Mouse (Mus musculus): ENCODE measurements around the gene Pola2.

Pola2 gene

GRCm38 (mm10) chr19:5965280-5965679, 1.3 kb upstream of the Pola2 start:
- DNase-seq (ENCODE audit: low read depth) = peak; percentile 62

DNA sequence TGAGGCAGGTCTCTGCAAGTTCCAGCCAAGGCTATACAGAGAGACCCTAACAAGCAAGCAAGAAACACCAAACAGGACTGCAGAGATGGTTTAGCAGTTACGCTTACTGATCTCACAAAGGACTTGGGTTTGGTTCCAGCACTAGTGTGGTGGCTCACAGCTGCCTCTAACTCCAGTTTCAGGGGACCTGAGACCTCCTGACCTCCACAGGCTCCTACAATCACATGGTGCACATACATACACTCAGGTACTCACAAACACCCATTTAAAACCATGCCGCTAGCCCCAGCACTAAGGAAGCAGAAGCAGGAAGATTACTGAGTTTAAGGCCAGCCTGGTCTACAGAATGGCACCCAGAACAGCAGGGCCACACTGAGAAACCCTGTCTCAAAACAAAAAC, 802 bp upstream of the Pola2 start:
- DNase-seq (ENCODE audit: low read depth) = no peak

DNA sequence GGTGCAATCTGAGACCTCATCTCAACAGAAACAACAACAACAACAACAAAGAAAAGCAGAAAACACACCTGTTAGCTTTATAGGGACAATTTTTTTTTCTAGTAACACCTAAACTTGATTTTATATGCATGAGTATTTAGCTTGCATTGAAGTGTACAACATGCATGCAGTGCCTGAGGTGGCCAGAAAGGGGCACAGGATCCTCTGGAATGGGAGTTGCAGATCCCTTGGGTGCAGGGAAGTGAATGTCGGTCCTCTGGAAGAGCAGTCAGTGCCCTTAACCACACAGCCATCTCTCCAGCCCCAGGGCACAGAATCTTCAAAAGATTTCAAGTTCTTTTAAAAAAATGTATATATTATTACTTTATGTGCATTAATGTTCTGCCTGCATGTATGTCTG, 1.4 kb downstream of the Pola2 start:
- no peak for DNase-seq (ENCODE audit: low read depth)

DNA sequence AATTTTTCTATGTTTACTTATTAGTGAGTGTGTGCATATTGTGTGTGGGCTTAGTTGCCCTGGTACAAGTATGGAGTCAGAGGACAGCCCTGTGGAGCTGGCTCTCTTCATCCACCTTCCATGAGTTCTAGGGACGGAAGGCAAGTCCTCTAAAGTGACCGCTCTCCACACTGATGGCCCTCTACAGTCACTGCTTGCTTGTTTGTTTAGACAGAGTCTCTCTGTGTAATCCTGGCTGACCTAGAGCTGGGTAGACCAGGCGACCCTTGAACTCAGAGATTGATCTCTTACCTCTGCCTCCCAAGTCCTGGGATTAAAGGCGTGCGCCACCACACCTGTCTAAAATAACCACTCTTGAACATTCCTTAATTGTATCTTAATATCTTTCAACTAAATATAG, 6.6 kb downstream of the Pola2 start:
- DNase-seq (ENCODE audit: low read depth) = no peak

GRCm38 (mm10) chr19:5956685-5957084, 7.3 kb downstream of the Pola2 start:
- peak; percentile 73 for DNase-seq (ENCODE audit: low read depth)

DNA sequence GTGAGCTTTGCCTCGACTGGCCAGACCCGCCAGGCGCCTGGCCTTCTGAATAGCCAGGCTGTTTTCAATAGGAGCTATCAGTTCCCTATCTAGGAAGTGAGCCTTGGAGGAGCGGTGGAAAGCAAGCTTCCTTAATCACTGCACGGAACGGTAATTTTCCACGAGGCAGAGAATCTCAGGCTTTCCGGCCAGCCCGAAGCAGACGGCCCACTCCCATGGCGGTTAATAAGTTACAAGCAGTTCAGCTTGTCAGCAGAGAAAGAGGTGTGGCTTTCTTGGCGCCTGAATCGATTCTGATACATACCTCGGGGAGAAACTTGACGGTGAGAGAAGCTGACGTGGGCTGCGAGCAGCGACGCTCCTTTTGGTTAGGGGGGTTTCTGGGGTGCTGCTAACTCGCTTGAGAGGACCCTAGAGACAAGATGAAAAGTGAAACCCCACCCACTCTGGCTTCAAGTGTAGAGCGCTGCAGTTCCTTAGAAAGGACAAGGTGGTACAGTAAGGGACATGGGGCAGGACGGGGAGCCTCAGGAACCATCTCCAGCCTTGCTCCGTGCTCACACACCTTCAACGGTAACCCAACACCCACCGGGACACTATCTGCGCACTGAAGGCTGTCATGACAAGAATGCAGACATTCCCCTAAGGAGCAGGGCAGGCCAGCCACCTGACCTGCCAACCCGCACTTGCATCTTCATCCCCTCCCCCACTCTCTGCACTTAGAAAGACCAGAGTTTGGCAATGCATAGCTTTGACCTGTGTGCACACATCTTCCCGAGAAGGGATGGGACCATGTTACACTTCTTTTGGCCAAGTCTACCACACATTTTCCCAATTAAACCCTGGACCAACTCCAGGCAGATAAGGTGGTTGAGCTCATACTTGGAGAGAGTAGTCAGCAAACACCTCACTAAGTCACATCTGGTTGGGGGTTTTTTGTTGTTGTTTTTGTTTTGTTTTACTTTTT, 8.0 kb downstream of the Pola2 start:
- no peak for DNase-seq (ENCODE audit: low read depth)

GRCm38 (mm10) chr19:5954936-5955335, 9.1 kb downstream of the Pola2 start:
- no peak for DNase-seq (ENCODE audit: low read depth)

- no peak for DNase-seq (ENCODE audit: low read depth)
Measured at GRCm38 (mm10) chr19:5954031-5954710, 9.8 kb downstream of the Pola2 start.

DNA sequence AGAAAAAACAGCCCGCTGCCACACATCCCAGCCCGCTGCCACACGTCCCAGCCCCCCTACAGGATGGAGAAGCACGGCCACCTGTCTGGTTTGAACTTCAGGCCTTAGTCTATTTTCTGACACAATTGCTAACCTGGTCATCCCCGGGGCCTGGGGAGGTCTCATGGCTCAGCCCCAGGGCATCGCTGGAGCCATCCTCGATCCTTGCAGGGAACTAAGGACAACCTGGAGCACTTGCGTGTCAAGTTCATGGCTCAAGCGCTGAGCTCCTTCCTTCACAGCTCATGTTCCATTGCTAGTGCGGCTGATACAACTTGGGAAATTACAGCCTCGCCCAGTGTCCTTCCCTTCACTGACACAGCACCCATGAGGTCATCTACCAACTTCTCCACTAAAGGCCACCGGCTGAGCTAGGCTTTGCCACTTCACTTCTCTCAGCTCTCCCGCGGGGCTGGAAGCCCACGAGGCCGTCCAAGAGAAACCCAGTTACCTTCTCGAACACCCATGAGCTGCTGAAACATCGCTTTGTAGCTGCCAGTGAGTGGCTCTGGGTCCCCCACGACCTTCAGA, 10.7 kb downstream of the Pola2 start:
- no peak for DNase-seq (ENCODE audit: low read depth)

- no peak for DNase-seq (ENCODE audit: low read depth)
Measured at GRCm38 (mm10) chr19:5952071-5952691, 11.8 kb downstream of the Pola2 start.

DNA sequence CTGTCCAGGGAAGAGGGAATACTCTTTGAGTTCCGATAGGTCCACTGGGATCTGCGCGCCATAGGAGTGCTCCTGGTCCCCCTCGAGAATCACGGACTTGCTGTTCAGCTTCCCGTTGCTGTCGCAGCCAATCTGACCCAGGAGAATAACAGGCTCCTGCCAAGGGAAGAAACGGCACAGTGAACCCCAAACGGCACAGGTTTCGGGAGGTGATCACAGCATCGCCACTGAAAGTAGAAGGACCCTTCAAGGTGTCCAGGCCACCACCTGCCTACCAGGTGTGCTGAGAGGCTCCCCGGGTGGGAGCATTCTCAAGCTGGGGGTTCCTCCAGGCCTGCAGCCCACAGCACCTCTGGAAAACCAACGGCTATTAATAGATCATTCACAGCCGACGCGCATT, 12.4 kb downstream of the Pola2 start:
- DNase-seq (ENCODE audit: low read depth) = no peak

DNA sequence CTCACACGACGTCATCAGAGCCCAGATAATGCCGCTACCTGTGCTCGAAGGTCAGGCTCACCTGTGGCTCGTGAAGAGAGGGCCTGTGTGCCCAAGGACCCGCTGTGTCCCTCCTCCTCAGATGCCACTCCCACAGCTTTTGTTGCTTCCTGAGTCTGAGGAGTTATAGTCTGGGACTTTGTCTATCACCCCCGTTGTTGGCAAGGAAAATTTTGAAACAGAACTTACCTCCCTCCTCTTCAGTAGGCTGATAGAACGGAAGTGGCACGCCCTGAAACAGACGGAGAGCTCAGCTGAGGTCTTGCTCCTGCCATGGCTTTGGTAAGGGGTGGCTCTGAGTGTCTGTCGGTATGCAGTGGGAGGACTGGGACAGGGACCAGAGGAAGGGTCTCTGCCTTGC, 13.8 kb downstream of the Pola2 start:
- DNase-seq (ENCODE audit: low read depth) = no peak

GRCm38 (mm10) chr19:5945891-5946290, 18.1 kb downstream of the Pola2 start:
- no peak for DNase-seq (ENCODE audit: low read depth)

DNA sequence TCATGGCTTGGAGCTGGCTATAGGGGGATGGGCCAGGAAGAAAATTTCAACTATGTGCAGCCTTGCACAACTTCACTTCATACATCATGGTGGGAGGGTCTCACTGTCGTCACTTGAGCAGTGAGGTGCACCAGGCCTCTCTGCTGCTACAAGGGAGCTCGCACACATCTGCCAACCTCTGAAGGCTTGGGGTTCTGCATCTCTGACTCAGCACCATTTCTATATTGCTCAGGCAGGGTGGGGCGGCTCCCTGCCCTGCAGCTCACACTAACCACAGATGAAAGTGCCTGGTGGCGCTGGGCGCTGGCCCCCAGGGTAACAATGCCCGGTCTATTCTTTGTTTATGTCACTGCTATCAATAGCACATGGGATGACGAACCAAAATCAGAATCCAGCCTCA, 19.0 kb downstream of the Pola2 start:
- DNase-seq (ENCODE audit: low read depth) = no peak

- DNase-seq (ENCODE audit: low read depth) = no peak
Measured at GRCm38 (mm10) chr19:5944145-5944544, 19.9 kb downstream of the Pola2 start.

- no peak for DNase-seq (ENCODE audit: low read depth)
Measured at GRCm38 (mm10) chr19:5943404-5943803, 20.6 kb downstream of the Pola2 start.

DNA sequence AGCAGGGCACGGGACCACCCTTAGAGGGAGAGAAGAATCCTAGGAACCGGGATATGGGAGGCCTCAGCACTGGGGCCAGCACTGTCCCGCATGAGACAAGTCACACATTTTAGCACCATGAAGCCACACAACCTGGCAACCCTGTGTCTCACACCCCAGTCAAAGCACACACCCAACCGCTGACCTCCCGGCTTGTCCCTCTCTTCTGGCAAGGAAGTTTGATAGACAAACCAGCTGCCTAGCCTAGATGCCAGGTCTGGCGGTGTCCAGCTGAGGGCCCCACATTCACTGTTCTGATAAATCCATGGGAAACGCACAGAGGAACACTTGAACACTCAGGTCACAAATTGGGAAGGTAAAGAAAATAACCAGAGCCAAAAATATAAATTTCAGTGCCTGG, 21.4 kb downstream of the Pola2 start:
- no peak for DNase-seq (ENCODE audit: low read depth)

DNA sequence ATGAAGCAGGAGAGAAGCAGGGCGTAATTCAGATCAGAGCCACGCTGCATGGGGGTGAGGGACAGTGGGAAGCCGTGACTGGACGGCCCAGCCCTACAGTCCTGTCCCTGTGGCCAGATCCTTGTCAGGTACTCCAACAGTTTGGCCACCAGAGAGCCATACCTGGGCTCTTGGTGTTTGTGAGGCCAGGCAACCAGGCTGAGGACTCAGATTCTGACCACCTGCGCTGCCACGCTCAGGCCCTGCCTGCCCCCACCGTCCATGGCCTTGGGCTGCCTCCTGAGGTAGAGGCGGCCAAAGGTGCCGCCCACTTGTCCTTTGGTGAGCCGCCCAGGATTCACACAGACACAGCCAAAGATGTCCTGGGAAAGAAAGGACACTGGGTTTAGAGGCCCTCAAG, 23.3 kb downstream of the Pola2 start:
- DNase-seq (ENCODE audit: low read depth) = no peak

GRCm38 (mm10) chr19:5940173-5940572, 23.8 kb downstream of the Pola2 start:
- DNase-seq (ENCODE audit: low read depth) = peak; percentile 94

- DNase-seq (ENCODE audit: low read depth) = no peak
Measured at GRCm38 (mm10) chr19:5939715-5940114, 24.3 kb downstream of the Pola2 start.

DNA sequence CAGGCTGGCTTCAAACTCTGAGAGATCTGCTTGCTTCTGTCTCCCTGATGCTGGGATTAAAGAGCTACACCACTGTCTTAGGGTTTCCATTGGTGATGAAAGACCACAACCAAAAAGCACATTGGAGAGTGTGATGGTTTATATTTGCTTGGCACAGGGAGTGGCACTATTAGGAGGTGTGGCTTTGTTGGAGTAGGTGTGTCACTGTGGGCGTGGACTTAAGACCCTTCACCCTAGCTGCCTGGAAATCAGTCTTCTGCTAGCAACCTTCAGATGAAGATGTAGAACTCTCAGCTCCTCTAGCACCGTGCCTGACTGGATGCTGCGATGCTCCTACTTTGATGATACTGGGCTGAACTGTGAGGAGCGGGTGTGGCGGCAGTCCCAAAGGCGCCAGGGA, 25.5 kb downstream of the Pola2 start:
- no peak for DNase-seq (ENCODE audit: low read depth)

DNA sequence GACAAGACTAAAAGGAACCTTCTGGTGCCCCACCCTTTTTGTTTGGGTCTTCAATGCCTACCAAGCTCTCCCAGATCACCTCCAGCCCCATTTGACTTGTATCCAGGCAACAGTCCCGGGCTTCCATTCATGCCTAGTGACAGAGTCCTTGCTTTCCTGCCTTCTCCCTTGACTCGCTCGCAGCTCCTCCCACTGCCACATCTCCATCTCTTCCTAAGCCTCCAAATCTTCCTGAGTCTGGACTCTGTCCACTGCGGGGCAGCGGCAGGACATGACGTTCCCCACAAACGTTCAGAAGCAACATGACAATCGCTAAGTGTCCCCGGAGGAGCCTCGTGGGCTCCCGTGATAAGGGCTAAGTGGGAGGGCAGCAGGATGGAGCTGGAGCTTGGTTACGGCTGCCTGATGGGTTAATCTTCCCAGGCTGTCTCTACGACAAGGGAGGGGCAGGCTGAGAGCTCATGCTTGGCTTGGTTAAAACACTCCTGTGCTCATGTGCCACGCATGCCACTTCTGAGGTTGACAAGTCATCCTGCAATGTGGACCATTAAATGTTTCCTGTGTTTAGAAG, 26.1 kb downstream of the Pola2 start:
- no peak for DNase-seq (ENCODE audit: low read depth)
